16 mouse cellular contexts compared by ENCODE assay signal in the genomic region with DNA sequence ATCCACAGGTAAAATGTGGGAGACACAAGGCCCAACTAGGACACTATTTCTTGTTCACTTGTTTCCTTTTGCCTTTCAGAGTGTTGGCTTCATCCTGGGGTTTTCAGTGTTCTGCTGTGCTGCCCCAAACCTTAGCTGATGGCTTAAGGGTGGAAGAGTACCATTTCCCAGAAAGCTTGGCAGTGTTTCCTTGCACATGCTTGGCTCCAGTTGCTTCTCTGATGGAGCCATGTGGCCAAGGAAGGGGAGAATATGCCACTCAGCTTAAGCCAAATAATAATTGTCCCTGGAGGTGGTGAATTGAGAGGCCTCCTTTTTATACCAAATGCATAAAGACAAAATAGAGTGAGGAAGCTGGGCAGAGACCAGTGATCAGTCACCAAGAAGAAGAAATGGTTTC.
DNase-seq lines count a peak whose midpoint lies in the region; ATAC-seq lines count a peak whose summit lies in the region.
"Had no signal": no experiment of that assay in that cellular context is flagged by ENCODE, and none has a peak within 500 bp of the region (broad histone marks: within the 10 kb centered on the region; RNA-seq: fewer than 3 reads in every experiment).

No protein-coding gene starts in this region.

- no peak for ATAC-seq in cerebellum, adult (ENCODE audit: insufficient number of reproducible peaks, low FRiP score, low TSS enrichment)
- ATAC-seq: forebrain, embryonic 13.5 days; forebrain, embryonic 15.5 days; forebrain, postnatal 0 days had no signal

- peak; percentile 57 to 78 for DNase-seq in cerebellum, postnatal 14 days
- peak; percentile 5 for DNase-seq in layer of hippocampus, adult 8-10 months (ENCODE audit: low spot score in 2 of 2)
- no peak for DNase-seq in layer of hippocampus, postnatal 25 days (ENCODE audit: extremely low spot score in 1 of 2, low spot score in 1 of 2)
- DNase-seq in layer of hippocampus, postnatal 14 days (ENCODE audit: low spot score in 2 of 2): peak; percentile 15 to 63
- no peak for DNase-seq in layer of hippocampus, adult 11-12 months (ENCODE audit: low spot score)
- peak; percentile 23 for DNase-seq in brain, adult 2 months (ENCODE audit: low read depth, low spot score)
- DNase-seq in liver: no peak
- DNase-seq: adrenal gland, adult 2 months; adrenal gland, postnatal 10 days; adrenal gland, postnatal 25 days; cerebellum, adult 11-12 months; cerebellum, adult 9-11 months; forebrain, postnatal 0 days had no signal

Comparison
In these comparisons a context has a peak if more than half of its experiments do, and no peak if none do; other contexts are left out.
1. DNase-seq: peak in cerebellum, postnatal 14 days (2 of 2), layer of hippocampus, adult 8-10 months (2 of 2), layer of hippocampus, postnatal 14 days (2 of 2) and brain, adult 2 months (single experiment); none in layer of hippocampus, postnatal 25 days (0 of 2), layer of hippocampus, adult 11-12 months (single experiment) and liver (single experiment).